Mouse (Mus musculus): ENCODE data around the gene Il1r2. TPM values are rescaled to one million over a fixed set of nuclear protein-coding genes. Genes with fewer than 3 reads are reported as not detected.

The Il1r2 gene
- polyA plus RNA-seq, 1 experiment from 2014 or later = 0.13 TPM

DNA sequence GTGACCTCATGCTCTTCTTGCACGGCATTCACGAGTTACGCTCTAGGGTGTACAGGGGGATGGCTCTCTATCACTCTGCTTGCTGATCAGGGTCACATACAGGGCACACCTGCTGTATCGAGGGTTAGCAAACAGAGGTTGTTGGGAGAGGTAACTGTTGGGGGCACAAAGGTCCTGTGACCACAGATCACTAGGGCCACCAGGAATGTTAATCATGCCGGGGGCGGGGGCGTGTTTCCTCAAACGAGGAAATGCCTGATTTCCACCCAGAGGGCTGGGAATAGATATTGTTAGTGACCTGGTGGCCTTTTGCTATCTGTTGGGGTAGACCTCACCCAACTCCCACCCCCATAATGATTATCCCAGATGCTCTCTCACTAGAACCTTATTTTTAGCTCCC is 93.7 kb downstream of the Il1r2 start:
- H3K4me1 ChIP-seq (ENCODE audit: control insufficient read depth, insufficient read depth, low read length) = no peaks in the 10 kb centered on the region
- H3K9ac ChIP-seq (ENCODE audit: low read length) = no peak overlapping the region
- H3K4me3 ChIP-seq (ENCODE audit: low read depth, low read length) = no peak overlapping the region
- 82% methylated on average over 8 of the region's 8 CpGs for WGBS
- no peak overlapping the region for H3K27ac ChIP-seq (replicated peaks; ENCODE audit: low read depth, low read length)
- H3K4me2 ChIP-seq (ENCODE audit: low read depth, severe bottlenecking) = no peak overlapping the region
- DNase-seq (ENCODE audit: low spot score) (no peak), ATAC-seq (ENCODE audit: insufficient number of reproducible peaks, low FRiP score, low TSS enrichment, low read depth) (no peak)
- no peaks in the 10 kb centered on the region for H3K36me3 ChIP-seq (ENCODE audit: control insufficient read depth, insufficient read depth, low read length)
- no peaks in the 10 kb centered on the region for H3K27me3 ChIP-seq (ENCODE audit: control insufficient read depth, insufficient read depth, low read length)
- H3K9me3 ChIP-seq (ENCODE audit: control insufficient read depth, low read length) = no peaks in the 10 kb centered on the region

DNA sequence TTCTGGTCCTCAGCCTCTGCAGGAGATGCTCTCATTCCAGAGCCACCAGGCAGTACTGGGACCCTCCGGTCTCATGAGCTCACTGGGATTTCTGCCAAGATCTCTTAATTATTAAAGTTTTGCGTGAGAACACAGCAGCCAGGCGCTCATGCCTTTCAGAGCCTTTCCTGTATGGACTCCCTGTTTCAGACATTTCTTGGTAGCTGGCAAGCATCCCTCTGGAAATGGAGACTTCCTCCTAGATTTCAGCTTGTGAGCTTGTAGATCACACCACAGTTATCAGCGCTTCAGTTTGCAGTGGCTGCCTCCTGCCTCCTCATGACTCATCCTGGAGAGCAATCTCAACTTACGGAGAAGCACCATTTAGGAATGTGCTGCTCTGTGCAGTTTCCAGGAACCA is 98.0 kb downstream of the Il1r2 start:
- no peak overlapping the region for H3K27ac ChIP-seq (replicated peaks; ENCODE audit: low read depth, low read length)
- no peak overlapping the region for H3K9ac ChIP-seq (ENCODE audit: low read length)
- H3K36me3 ChIP-seq (ENCODE audit: control insufficient read depth, insufficient read depth, low read length) = no peaks in the 10 kb centered on the region
- DNase-seq (ENCODE audit: low spot score) = no peak
- ATAC-seq (ENCODE audit: insufficient number of reproducible peaks, low FRiP score, low TSS enrichment, low read depth) = no peak
- no peaks in the 10 kb centered on the region for H3K27me3 ChIP-seq (ENCODE audit: control insufficient read depth, insufficient read depth, low read length)
- H3K9me3 ChIP-seq (ENCODE audit: control insufficient read depth, low read length) = no peaks in the 10 kb centered on the region
- no peak overlapping the region for H3K4me3 ChIP-seq (ENCODE audit: low read depth, low read length)
- no peak overlapping the region for H3K4me2 ChIP-seq (ENCODE audit: low read depth, severe bottlenecking)
- WGBS = 87% methylated on average over 5 of the region's 5 CpGs
- no peaks in the 10 kb centered on the region for H3K4me1 ChIP-seq (ENCODE audit: control insufficient read depth, insufficient read depth, low read length)

DNA sequence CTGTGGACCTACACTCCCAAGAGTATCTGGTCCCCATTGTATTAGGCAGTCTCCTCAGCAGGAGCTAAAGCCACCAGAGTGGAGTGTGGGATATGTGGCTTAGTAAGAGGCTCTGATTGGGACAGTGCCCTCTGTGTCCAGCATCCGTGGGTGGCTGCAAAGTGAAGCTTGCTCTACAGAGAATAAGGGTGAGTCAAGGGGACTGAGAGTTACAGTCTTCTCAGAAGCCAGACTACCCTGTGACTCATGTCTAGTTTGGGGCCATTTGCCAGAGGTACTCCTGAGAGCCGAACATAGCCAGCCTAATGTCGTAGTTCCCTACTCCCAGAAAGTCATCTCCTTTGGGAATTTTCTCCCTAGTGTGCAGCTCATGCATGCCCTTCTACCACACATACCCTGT is 100.3 kb downstream of the Il1r2 start:
- H3K9me3 ChIP-seq (ENCODE audit: control insufficient read depth, low read length) = no peaks in the 10 kb centered on the region
- WGBS = 88% methylated on average over 3 of the region's 3 CpGs

More for the DNA sequence above, 100.3 kb downstream of the Il1r2 start:
- Histone ChIP-seq H3K4me2 (ENCODE audit: low read depth, severe bottlenecking) (no peak overlapping the region), H3K9ac (ENCODE audit: low read length) (no peak overlapping the region), H3K27ac (replicated peaks; ENCODE audit: low read depth, low read length) (no peak overlapping the region), H3K27me3 (ENCODE audit: control insufficient read depth, insufficient read depth, low read length) (no peaks in the 10 kb centered on the region), H3K36me3 (ENCODE audit: control insufficient read depth, insufficient read depth, low read length) (no peaks in the 10 kb centered on the region), H3K4me1 (ENCODE audit: control insufficient read depth, insufficient read depth, low read length) (no peaks in the 10 kb centered on the region), H3K4me3 (ENCODE audit: low read depth, low read length) (no peak overlapping the region)
- ATAC-seq (ENCODE audit: insufficient number of reproducible peaks, low FRiP score, low TSS enrichment, low read depth) (no peak), DNase-seq (ENCODE audit: low spot score) (no peak)

Other genes starting within 250 kb of the Il1r2 start
- 38.0 and 43.7 TPM in 2 replicates for gene Map4k4, start 173.2 kb upstream of the Il1r2 start, polyA plus RNA-seq (2014; fragmentation: Nextera tagmentation; extraction: Ambion mirVana)
- gene Il1r1, start 151.0 kb downstream of the Il1r2 start, polyA plus RNA-seq (2014; fragmentation: Nextera tagmentation; extraction: Ambion mirVana) = 1.8 and 2.0 TPM in 2 replicates